Mouse (Mus musculus) thymus, postnatal 25 days (tissue): Measurements from ENCODE around the gene Ncstn.

Source experiments
- DNase-seq: peaks from one replicate; pipeline ENCODE4 v3.0.0; 2022

Gene Ncstn

DNA sequence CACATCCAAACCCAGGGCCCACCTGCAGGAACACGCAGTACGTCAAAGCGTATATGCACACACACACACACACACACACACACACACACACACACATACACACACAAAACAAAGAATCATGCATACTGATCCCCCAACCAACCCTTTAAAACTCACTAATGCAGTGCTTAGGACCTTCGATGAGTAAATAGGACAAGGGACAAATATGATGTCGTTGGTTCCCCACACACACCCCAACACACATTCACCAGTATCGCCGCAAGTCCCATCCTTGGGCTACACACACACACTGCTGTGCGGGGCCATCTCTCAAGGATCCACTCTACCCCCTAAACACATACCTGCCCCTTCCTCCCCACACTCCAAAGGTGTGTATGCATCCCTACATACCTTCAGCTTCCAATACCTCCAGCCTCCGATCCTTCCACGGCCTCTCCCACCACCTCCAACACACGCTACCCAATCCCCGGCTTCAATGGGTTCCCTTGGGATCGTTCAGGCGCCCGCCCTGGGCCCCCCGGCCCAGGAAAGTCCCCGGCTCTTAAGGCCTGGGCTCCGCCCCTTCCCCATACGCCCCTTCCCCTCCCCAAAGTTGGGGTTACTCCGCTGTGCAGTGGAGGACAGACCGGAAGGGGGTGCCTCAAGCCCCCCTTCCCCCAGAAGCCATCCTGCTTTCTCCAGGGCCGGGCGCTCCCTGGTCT is 56.2 kb downstream of the Ncstn start:
- peak; percentile 65 for DNase-seq

DNA sequence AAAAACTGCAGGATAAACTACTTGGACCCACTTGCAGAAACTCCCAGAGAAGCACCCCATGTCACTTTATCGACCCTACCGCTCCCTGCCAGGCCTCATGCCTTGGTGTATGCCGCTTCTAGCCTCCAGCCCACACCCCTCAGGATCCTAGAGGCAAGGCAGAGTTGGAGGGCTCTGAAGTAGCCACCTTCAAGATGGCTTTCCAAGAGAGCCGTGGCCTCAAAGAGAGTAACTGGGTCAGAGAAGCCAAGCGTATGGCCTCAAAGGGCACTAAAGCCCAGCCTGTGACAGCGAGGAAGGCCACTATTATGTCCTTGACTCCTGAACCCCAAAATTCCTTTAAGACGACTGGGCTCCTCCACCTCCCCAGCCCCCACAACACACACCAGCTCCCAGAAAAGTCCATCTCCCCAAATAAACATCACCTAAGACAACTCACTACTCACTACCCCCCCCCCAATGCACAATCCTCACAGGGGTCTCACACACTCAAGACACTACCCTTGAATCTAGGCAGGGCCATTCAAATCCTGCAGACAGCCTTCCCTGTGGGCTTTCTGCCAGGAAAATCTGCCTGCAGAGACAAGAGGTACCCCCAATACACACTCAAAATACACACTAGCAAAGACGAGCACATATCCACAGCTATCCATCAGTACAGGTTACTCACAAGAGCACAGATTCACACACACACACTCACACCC is 57.2 kb downstream of the Ncstn start:
- DNase-seq: no peak

DNA sequence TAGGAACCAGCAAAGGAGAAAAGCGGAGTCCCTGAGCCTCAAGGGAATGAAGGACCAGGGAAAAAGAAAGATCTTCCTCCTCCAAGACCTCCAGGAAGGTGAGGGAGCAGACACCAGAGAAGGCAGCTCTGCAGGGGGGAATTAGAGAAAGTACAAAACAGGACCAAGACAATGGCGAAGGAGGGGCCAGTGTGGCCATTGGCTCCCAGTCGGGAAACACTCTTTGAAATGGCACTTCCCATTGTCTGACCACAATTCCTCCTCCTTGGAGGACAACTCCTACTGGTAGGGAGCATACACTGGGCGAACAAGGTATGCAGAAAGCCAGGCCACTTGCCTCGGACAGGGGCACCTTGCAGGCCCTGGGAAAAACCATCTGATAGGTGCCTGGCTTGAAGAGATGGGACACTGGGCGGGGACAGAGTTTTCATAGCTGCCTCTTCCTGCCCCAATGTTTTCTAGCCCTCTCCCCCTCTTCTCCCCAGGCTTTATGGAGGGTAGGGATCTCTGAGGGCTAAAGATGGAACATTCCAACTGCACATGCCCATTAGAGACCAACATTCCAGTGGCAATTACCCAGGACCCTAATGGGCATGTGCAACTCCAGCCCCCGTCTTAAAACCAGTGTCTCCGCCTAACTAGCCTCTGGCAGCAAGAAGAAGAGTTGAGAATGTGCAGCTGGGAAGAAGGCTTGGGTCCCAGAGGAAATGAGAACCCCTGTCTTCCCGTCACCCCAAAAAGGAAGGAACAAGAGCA is 58.3 kb downstream of the Ncstn start:
- no peak for DNase-seq

DNA sequence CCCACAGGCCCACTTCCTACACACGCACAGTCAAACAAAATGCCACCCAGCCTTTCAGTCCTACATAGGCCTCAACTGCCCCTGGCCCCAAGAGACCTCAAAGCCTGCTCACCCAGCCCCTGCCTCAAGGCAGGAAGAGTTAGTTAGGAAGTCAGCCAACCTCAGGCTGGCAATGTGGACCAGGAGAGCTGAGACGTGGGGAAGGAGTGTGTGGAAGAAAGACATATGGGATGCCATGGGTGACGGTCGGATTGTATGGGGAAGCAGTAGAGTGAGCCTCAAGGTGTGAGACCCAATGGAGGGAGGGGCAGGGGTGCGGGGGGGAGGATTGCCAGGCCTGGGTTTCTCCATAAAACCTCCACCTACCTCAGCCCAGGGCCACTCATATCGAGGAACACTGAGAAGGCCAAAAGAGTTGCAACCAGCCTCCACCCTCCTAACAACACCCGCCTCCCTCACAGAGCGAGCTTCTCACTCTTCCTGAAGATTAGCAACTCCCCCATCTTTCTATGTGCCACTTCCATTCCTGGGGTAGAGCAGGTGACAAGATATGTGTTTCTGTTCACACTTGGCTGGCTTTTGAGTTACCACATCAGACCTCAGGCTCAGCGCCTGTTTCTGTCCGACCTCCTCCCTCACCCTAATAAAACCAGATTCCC is 62.6 kb downstream of the Ncstn start:
- DNase-seq: no peak

DNA sequence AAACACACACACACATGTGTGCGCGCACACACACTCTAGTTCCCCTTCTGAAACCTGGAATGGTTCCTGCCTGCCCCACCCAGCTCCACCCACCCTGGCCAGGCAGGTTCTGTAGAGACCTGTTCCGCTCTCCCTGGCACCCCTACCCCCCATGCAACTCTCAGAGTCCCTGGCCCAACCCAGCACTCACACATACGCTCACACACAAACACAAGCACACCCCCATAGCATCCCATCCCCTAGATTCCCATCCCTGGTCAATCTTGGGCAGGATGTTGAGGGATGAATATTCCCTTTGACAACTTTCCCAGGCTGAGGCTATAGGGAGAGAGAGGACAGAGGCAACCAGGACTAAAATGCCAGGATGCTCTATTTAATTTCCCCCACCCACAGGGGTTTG is 63.3 kb downstream of the Ncstn start:
- no peak for DNase-seq

DNA sequence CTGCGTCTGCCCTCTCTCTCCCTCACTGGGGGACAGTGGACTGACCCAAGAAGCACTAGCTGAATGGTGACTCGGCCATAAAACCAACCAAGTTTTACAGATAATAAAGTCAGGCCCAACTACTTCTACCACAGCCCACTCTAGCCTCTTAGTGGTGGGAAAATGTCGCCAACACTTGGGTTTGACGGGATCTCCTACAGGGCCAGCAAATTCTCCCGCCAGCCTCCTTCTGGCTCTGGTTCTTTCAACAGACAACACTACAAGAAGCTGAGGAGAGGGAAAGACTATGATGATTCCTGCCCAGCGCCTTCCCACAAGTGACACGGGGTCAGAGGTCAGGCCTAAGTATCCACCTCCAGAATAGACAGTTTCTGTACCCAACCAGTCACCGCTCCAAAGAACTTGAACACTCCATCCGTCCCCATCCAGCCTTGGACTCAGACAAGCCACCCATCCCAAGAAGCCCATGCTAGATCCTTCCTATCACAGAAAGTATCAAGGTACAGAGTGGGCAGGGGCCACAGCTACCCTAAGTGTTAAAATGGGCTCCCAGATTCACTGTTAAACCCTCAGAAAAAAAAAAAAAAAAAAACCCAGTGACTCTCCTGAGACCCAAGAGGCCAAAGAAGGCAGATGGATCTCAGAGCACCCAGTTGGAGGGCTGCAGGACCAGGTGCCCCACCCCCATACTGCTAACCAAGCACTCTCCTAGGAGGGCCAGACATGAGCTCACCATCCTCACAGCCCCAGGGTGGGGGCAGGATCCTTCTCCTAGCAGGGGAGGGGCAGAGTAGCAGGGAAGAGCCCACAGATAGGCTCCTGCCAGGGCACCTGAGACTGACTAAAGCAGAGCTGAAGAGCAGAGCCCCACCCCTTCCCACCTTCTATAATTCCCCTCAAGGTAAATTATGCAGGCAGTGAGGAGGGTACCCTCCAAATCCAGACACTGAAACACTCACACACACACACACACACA is 64.0 kb downstream of the Ncstn start:
- no peak for DNase-seq

DNA sequence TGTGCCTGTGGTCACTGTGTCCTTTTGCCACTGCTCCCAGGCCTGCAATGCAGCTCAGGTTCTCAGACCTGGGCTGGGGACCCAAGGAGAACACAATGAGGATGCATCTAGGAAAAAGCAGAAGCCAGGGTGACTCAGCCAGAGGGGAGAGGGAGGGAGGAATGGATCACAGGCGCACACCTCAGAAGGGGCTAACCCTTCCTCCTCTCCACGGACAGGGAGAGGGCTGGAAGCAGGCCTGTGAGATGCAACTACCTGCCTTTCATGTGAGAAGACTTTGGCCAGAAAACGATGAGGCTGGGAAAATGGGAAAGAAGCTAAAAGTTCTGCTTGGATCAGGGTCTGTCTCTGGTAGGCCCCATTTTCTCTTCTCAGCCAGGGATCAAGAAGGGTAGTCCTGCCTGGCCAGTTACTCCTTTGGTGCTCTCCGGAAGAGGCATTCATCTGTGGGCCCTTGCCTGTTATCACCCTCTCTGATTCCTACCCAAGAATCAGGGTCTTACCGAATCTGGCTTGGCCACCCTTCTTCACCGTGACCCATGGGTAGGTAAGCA is 65.0 kb downstream of the Ncstn start:
- DNase-seq: no peak

DNA sequence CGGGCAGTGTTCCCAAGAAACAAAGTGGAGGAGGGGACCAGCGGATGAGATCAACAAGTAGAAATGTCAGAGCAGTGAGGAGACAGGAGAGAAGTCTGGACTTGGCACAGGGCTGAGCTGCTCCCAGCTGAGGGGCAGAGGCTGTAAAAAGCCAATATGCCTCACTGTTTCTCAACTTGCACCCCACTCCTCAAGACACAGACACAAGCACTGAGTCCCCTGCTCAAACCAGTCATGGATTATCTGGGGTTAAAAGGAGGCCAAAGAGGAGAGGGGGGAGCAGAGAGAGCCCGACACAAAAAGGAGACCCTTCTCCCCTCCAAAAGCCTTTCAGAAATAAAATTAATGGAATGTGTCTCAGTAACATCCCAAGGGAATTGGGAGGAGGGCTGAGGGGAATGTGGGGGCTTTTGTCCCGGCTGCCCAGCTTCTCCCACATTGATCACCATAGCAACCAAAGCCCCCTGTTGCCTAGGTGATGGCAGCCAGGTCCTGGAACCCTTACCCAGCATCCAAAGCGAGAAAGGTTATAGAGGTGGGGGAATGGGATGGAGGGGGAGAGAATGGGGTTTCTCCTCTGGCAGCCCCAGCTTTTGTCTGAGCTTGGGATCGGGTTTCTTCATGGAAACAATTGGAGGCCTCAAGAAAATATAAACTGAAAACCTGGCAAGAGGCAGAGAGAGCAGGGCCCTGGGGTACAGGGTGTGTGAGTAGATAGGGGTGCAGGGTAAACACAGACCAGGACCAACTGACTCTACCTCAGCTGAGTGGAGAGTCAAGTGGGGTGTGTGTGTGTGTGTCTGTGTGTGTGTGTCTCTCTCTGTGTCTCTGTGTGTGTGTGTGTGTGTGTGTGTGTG is 65.7 kb downstream of the Ncstn start:
- DNase-seq: no peak

DNA sequence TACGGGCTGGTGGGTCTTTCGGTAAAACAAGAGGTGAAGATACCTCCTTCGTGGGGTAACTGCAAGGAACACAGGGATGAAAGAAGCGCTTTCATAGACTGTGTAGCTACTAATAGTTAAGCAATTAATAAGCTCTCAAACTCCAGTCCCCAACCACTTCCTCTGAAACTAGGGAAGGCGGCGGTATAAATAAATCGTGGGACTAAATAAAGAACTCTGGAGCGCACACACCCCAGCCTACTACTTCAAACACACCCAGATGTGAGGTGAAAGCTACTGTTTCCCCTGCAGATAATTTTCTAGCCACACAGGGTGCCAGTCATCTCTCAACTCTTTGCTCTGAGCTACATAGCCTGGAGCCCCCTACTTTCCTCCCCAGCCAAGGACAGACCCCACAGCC is 66.6 kb downstream of the Ncstn start:
- DNase-seq: peak; percentile 42
